Mouse (Mus musculus) erythroblast, embryonic 14.5 days (primary cell): ENCODE data around the gene Gm9495.
"Not testable (repeated sequence)": the region's sequence is repeated elsewhere in the genome, so short reads cannot be mapped to it uniquely, and the experiment has no call there.

Experiments used
- GATA1 ChIP-seq: IDR thresholded peaks from 2 replicates; pipeline ENCODE4 v1.6.1; 2012; ENCODE audit warnings: low read length, inconsistent platforms, mixed read lengths
- TAL1 ChIP-seq: IDR thresholded peaks from 3 replicates; pipeline ENCODE4 v1.6.1; 2012; ENCODE audit warnings: low read length, inconsistent platforms, mixed read lengths

- TF ChIP-seq GATA1, TAL1: not testable (repeated sequence)
Measured at GRCm38 (mm10) chr8:69474946-69475345, 21.6 kb upstream of the Gm9495 start.
